Mouse (Mus musculus) heart, embryonic 10.5 days (tissue): ENCODE data around the gene Olfr67. TPM values are rescaled to one million over a fixed set of nuclear protein-coding genes. Genes with fewer than 3 reads are reported as not detected.

ENCODE experiments used
- polyA plus RNA-seq: library from polyadenylated mRNA; unstranded; fragments of >200 nt; fragmentation: Nextera tagmentation; extraction: Ambion mirVana; gene quantifications from 2 replicates; pipeline ENCODE4 v1.2.1, GENCODE M21; 2016

Olfr67 gene
- polyA plus RNA-seq, 1 experiment from 2014 or later: not detected

Other genes starting within 250 kb of the Olfr67 start
- gene Olfr612, start 249.1 kb downstream of the Olfr67 start, polyA plus RNA-seq: not detected in 2 replicates
- not detected in 2 replicates for gene Olfr613, start 243.7 kb downstream of the Olfr67 start, polyA plus RNA-seq
- not detected in 2 replicates for gene Olfr615, start 235.7 kb downstream of the Olfr67 start, polyA plus RNA-seq
- not detected in 2 replicates for gene Olfr616, start 222.7 kb downstream of the Olfr67 start, polyA plus RNA-seq
- not detected in 2 replicates for gene Olfr617, start 218.8 kb downstream of the Olfr67 start, polyA plus RNA-seq
- not detected in 2 replicates for gene Olfr618, start 201.7 kb downstream of the Olfr67 start, polyA plus RNA-seq
- not detected in 2 replicates for gene Olfr619, start 191.2 kb downstream of the Olfr67 start, polyA plus RNA-seq
- gene Olfr620, start 179.3 kb downstream of the Olfr67 start, polyA plus RNA-seq: not detected in 2 replicates
- not detected in 2 replicates for gene Olfr622, start 149.1 kb downstream of the Olfr67 start, polyA plus RNA-seq
- not detected in 2 replicates for gene Olfr623, start 128.1 kb downstream of the Olfr67 start, polyA plus RNA-seq
- not detected in 2 replicates for gene Olfr624, start 120.6 kb downstream of the Olfr67 start, polyA plus RNA-seq
- gene Olfr625-ps1, start 109.1 kb downstream of the Olfr67 start, polyA plus RNA-seq: not detected in 2 replicates
- not detected in 2 replicates for gene Olfr243, start 77.2 kb downstream of the Olfr67 start, polyA plus RNA-seq
- gene Olfr628, start 61.4 kb downstream of the Olfr67 start, polyA plus RNA-seq: not detected in 2 replicates
- gene Olfr629, start 46.9 kb downstream of the Olfr67 start, polyA plus RNA-seq: not detected in 2 replicates
- gene Olfr630, start 34.5 kb downstream of the Olfr67 start, polyA plus RNA-seq: not detected in 2 replicates
- not detected in 2 replicates for gene Olfr69, start 20.2 kb downstream of the Olfr67 start, polyA plus RNA-seq
- gene Olfr68, start 12.1 kb downstream of the Olfr67 start, polyA plus RNA-seq: not detected in 2 replicates
- gene Hbb-bt, start 22.2 kb upstream of the Olfr67 start, polyA plus RNA-seq: 442 and 979 TPM in 2 replicates
- 173 and 274 TPM in 2 replicates for gene Hbb-bs, start 36.3 kb upstream of the Olfr67 start, polyA plus RNA-seq
- 0.28 and 1.2 TPM in 2 replicates for gene Hbb-bh2, start 48.7 kb upstream of the Olfr67 start, polyA plus RNA-seq
- 8,898 and 9,884 TPM in 2 replicates for gene Hbb-bh1, start 51.3 kb upstream of the Olfr67 start, polyA plus RNA-seq
- 17,516 and 23,478 TPM in 2 replicates for gene Hbb-y, start 61.4 kb upstream of the Olfr67 start, polyA plus RNA-seq
- not detected in 2 replicates for gene Olfr66, start 94.4 kb upstream of the Olfr67 start, polyA plus RNA-seq
- gene Olfr64, start 102.7 kb upstream of the Olfr67 start, polyA plus RNA-seq: not detected in 2 replicates
- not detected in 2 replicates for gene Olfr65, start 111.7 kb upstream of the Olfr67 start, polyA plus RNA-seq
- not detected in 2 replicates for gene Olfr631, start 137.0 kb upstream of the Olfr67 start, polyA plus RNA-seq
- gene Olfr632, start 142.5 kb upstream of the Olfr67 start, polyA plus RNA-seq: not detected in 2 replicates
- not detected in 2 replicates for gene Olfr633, start 152.6 kb upstream of the Olfr67 start, polyA plus RNA-seq
- gene Olfr635, start 179.3 kb upstream of the Olfr67 start, polyA plus RNA-seq: not detected in 2 replicates
- gene Olfr638, start 206.9 kb upstream of the Olfr67 start, polyA plus RNA-seq: not detected in 2 replicates
- gene Olfr639, start 225.5 kb upstream of the Olfr67 start, polyA plus RNA-seq: not detected in 2 replicates
- not detected in 2 replicates for gene Olfr640, start 233.8 kb upstream of the Olfr67 start, polyA plus RNA-seq
- not detected in 2 replicates for gene Olfr641, start 243.6 kb upstream of the Olfr67 start, polyA plus RNA-seq